Mouse (Mus musculus) T-helper 17 cell (primary cell): Measurements from ENCODE around the gene Nedd4.
"Not testable (repeated sequence)": the region's sequence is repeated elsewhere in the genome, so short reads cannot be mapped to it uniquely, and the experiment has no call there.

Experiments used
- in situ Hi-C, 2 experiments: fragments of 300-600 bp; cut with MboI, MseI; formaldehyde crosslinking; loops; 1 replicate in 1 of 2; 2 replicates in 1 of 2; pipeline ENCODE4 v1.15.1; 2025; ENCODE audit warnings: high pct_unique_total_duplicates in 2 of 2

Gene Nedd4

DNA sequence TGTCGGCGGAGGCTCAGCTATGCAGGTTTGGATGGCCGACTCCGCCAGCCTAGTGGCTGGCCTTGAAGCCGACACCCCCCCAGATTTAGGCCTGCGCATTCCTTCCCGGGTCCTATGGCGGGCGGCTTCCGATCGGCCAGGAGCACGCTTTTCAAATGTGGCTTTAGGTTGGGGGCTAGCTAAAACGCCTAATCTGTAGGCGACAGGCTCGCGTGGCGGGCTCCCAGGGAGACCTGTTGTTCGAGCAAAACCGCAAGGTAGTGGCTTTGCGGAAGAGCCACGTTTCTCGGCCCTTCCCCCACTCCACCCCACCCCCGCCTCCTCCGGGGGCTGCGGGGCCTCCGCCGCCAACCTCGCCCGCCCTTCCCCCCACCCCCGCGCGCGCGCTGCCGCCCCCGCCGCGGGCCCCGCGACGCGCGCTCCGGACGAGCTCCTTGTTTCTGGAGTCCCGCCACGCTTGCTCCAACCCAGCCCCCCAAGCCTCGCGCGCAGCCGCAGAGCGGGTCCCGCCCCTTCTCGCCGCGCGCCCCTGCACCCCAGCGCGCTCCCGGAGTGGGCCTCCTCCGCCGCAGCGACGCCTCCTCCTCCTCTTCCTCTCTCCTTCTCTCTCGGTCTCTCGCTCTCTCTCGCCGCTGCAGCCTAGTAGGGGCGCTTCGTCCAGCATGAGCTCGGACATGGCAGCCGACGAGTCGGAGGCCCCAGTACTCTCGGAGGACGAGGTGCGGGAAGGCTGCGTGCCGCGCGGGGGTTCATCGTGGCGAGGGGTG, at the start of gene Nedd4:
Nedd4 (plus strand) TSS at position 452 of the 767 bp plus-strand sequence.
- in situ Hi-C loops, result no loop called here

DNA sequence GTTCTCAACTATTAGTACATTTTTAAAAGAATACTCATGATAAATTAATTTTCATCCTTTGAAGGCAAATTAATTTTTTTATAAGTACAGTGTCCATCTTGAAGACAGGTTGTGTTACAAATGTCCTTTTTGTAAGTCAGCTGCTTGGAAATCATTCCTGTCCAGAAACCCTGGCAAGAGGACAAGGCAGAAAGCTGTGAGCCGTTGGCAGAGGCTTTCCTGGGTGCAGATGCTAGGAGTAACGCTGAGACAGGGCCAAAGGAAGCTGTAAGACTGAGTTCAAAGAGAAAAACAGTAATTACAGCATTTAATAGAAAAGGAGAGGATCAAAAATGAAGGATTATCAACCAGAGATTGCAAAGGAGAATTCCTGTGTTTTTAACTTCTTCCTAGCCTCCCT, 48.3 kb upstream of the Nedd4 start:
- in situ Hi-C loops, result no loop called here

DNA sequence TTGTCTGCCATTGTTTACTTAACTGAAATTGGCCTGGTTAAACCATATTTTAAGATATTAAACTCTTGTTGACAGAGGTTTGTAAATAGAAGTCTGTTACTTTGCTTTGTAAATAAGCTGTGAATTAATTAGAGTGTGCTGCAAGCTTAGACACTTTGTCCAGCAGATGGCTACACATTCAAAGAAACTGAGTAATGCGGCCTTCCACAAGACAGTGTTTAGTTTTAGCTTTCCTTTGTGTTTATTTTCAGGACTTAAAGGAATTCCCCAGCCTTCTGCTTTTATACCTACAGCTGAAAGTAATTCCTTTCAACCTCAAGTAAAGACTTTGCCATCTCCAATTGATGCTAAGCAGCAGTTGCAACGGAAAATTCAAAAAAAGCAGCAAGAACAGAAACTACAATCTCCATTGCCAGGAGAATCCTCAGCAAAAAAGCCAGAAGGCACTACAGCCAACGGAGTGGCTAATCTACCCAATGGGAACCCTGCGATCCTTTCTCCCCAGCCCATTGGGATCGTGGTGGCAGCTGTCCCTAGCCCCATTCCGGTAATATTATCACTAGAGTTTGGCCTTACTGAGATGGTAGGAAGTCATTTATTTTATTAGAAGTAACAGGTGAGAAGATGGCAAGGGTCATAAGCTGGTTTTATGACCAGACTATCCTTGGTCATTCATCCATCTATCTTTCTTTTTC, 47.2 kb upstream of the Nedd4 start:
- in situ Hi-C loops, result no loop called here

DNA sequence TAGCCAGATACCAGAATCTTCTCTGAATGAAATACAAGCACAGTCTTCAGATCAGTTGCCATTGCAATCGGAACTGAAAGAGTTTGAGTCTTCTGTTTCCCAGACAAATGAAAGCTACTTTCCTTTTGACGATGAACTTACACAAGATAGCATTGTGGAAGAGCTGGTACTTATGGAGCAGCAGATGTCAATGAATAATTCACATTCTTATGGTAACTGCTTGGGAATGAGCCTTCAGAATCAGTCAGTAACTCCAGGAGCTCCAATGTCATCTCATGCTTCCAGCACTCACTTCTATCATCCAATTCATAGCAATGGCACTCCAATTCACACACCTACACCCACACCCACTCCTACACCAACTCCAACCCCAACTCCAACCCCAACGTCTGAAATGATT, 44.1 kb upstream of the Nedd4 start:
- in situ Hi-C loops, result no loop called here

GRCm38 (mm10) chr9:72623605-72624004, 38.5 kb upstream of the Nedd4 start:
- in situ Hi-C loops, result no loop called here

DNA sequence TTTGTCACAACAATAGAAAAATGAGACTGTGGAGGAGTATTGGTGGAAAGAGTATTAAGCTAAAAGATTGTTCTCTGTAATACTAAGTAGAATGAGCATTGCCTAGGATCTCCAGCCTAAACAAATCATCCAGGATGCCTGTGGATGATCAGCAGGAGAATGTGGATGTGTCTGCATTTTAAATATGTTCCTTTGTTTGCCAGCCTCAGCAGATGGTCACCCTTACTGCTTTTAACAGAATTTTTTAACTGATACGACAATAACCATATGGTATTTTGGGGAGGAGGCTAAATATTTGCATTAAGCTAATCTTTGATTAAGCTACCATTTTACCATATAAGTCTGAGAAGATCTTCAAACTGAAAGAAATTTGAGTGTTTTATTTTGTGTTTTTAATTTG, 34.5 kb upstream of the Nedd4 start:
- in situ Hi-C loops, result no loop called here

GRCm38 (mm10) chr9:72628591-72628990, 33.6 kb upstream of the Nedd4 start:
- in situ Hi-C loops, result no loop called here

DNA sequence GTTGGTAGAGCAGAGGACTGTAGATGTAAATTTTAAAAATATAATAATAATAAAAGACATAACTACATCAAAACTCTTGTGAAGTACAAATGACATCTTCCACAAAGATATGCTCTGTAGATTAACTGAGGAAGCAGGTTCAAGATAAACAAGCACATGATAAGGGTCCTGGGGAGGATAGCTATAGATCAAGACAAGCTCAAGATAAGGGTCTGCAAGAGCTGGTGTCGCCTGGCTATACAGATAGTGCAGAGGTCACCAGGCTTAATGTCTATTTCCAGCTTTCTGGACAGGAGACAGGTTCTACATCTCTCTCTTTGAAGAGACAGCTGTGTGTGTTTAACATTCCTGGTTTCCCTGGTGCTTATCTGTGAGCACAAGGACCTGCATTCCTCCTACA, 29.9 kb upstream of the Nedd4 start:
- in situ Hi-C loops, result no loop called here

DNA sequence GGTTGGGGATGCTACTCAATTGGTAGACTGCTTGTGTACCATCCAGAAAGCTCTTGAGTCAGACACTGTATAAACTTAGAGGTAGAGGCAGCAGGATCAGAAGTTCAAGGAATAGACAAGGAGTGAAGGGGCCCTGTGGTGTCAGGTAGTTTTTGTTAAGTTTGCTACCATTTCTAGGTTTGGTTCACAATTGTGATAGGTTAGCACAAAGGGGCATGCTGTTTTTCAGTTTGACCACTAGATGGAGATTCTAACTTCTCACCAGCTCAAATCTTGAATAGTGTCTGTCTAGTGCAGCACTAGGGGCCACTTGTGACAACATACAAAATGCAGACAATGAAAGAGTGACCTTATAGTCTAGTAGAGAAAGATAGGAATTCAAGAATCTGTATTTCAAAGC, 27.0 kb upstream of the Nedd4 start:
- in situ Hi-C loops, result no loop called here

- in situ Hi-C loops, result no loop called here
Observed at GRCm38 (mm10) chr9:72636547-72636946, 25.6 kb upstream of the Nedd4 start.

DNA sequence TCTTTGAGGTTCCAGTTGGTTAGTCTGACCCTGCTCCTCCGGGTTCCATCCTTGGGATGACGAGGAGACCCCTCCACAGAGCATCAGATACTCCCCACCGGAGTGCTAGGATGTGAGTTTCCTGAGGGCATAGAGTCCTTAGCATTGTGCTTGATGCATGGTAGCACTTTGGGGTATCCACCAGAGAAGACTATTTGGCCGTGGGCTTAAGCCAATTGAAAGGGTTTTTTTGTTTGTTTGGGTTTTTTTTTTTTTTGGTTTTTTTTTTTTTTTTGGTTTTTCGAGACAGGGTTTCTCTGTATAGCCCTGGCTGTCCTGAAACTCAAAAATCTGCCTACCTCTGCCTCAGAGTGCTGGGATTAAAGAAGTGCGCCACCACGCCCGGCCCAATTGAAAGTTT, 24.9 kb upstream of the Nedd4 start:
- in situ Hi-C loops, result no loop called here

- in situ Hi-C loops, result no loop called here
Observed at GRCm38 (mm10) chr9:72638951-72639842, 22.9 kb upstream of the Nedd4 start.

GRCm38 (mm10) chr9:72639843-72640621, 22.1 kb upstream of the Nedd4 start:
- in situ Hi-C loops, result no loop called here

- in situ Hi-C loops, result no loop called here
Observed at GRCm38 (mm10) chr9:72640642-72641041, 21.5 kb upstream of the Nedd4 start.

DNA sequence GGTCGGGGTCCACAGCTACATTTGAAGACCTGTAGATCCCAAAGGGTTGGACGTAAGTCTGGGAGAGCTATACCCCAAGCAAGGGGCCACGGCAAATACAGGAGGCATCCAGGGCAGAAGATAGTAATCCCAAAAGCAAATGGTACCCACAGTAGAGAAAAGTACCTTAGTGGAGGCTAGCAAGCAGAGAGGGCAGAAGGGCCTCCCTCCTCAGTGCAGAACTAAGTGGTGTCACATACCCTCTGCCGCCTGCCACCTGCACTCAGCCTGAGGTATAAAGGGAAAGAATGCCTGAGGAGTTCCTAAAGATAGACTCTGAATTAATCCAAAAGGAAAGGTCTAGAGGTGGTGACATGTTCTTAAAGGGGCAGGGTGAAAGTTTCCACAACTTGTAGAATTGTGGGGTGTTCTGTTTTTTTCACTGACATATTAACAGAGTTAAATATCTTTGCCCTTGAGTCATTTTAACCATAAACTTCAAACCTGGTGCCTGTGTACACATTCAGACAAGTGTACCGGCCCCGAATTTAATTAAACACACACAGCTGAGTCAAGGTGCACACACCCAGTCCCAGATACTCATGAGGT, 21.0 kb upstream of the Nedd4 start:
- in situ Hi-C loops, result no loop called here

DNA sequence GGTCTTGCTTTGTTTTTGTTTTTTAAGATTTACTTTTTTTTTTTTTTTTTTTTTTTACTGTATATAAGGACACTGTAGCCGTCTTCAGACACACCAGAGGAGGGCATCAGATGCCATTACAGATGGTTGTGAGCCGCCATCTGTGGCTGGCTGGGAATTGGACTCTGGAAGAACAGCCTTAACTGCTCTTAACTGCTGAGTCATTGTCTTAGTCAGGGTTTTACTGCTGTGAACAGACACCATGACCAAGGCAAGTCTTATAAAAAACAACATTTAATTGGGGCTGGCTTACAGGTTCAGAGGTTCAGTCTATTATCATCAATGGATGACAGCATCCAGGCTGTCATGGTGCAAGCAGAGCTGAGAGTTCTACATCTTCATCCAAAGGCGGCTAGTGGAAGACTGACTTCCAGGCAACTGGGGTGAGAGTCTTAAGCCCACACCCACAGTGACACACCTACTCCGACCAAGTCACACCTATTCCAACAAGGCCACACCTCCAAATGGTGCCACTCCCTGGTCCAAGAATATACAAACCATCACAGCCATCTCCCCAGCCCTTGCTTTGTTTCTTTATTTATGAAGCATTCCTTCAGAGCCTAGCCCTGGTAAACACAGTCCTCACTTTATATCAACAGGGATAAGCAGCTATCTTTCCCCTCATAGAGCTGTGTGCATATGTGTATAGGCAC, 19.2 kb upstream of the Nedd4 start:
- in situ Hi-C loops, result not testable (repeated sequence)

- in situ Hi-C loops, result no loop called here
Observed at GRCm38 (mm10) chr9:72643651-72644417, 18.3 kb upstream of the Nedd4 start.

DNA sequence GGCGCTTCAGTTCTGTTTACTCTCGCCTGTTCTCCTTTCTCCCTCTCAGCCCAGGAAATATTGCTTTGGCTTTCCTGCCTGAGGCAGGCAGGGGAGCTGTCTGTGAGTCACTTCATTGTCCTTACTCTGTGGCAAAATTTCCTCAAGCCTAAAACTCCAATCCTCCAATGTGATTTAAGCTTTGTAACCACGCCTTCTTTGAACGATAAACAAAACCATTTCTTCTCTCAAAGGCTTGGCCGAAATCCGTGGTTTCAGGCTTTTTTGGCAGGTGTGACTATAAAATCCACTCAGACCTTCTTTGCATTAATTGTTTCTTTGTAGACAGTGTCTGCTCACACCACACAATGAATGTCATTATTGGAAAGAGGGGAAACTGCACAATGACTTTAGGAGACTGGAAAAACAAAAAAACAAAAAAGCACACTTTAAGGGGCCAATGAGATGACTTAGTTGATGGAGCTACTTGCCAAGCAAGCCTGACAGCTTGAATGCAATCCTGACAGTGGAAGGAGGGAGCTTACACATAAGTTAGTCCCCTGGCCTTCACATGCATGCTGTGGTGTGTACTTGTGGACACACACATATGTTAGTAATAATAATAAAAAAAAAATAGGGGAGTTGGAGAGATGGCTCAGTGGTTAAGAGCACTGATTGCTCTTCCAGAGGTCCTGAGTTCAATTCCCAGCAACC, 17.6 kb upstream of the Nedd4 start:
- in situ Hi-C loops, result no loop called here

DNA sequence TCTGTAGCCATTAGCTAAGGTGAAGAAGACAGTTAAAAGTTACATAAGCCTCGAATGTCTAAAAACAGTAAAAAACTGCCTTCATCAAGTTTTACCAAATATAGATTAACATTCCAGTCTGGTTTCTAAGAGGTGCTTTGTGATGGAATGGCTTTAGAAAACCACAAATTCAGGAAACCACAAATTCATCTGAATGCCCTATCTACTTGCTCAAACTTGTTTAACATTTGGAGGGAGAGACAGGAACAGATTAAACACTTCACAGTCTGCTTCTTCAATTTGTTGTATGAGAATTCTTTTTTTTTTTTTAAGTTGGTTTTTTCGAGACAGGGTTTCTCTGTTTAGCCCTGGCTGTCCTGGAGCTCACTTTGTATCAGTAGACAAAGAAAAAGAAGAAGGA, 12.4 kb upstream of the Nedd4 start:
- in situ Hi-C loops, result no loop called here
